Mouse (Mus musculus) layer of hippocampus, adult 8-10 months (tissue): Measurements from ENCODE around the gene Fancb. TPM values are rescaled to one million over a fixed set of nuclear protein-coding genes. Genes with fewer than 3 reads are reported as not detected.

ENCODE experiments used
- DNase-seq, 2 experiments: peaks; one replicate each; pipeline ENCODE4 v3.0.0; 2022; ENCODE audit warnings: low spot score in 2 of 2
- total RNA-seq, 4 experiments: library from RNA; stranded (reverse); gene quantifications; 2 replicates each; pipeline ENCODE4 v1.2.4; 2022

Fancb gene
- total RNA-seq: 1 to 10 TPM; 1.5 to 2.2 (median 1.7) TPM

DNA sequence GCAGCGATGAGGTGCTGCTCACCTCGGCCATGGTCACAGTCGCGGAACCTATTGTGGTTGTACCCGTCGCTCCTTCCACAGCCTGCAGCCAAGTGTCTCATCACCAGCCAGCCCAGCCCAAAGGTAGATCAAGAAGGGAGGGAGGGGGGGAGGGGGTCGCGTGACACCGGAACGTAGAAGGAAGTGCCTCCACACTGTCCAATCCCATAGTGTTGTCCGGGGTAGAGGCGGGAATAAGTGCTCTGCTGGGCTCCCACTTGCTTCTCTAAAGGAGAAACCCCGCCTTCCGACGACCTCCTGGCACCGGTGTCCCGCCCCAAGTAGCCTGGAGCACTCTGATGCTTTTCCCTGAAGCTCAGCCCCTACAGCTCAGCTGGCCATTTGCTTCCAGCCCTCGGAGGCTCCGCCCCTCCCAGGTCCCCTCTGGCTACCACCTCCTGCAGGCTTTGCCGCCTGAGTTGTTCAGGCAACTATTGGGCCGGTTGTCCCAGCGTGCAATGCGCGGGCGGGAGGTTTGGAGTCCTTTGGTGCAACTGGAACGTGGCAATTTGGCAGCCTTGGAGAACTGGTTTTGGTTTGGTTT lies at the start of gene Fancb, which contains the start of gene Mospd2:
Gene Fancb (plus strand): TSS at position 400 of the 583 bp plus-strand sequence.
Gene Mospd2 (minus strand): TSS at position 183 of the 583 bp plus-strand sequence.
- DNase-seq: peak; percentile 82 to 88

GRCm38 (mm10) chrX:164941540-164941939 lies 38.9 kb upstream of the Fancb start:
- no peak for DNase-seq

- DNase-seq: no peak
These were observed 28.4 kb upstream of the Fancb start for GRCm38 (mm10) chrX:164951858-164952576.

- DNase-seq: no peak
These were observed 27.6 kb upstream of the Fancb start for GRCm38 (mm10) chrX:164952601-164953375.

- no peak for DNase-seq
These were observed 14.5 kb upstream of the Fancb start for GRCm38 (mm10) chrX:164965750-164966448.

DNA sequence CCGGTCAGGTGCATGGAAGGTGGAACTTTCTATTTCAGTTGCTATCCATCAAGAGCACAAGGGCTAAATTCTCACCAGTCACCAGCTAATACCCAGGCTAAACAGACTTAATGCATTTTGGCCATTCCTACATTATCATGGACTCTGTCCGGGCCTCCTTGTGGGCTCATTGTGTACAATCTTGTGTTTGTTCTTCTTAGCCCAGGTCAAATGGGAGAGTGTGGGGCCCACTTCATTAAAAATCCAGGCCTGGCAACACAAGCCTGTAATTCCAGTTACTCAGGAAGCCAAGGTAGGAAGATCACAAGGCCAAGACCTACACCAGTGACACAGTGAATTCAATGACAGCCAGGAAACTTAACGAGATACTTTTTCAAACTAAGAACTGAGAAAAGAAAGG lies 9.2 kb upstream of the Fancb start:
- DNase-seq: no peak

DNA sequence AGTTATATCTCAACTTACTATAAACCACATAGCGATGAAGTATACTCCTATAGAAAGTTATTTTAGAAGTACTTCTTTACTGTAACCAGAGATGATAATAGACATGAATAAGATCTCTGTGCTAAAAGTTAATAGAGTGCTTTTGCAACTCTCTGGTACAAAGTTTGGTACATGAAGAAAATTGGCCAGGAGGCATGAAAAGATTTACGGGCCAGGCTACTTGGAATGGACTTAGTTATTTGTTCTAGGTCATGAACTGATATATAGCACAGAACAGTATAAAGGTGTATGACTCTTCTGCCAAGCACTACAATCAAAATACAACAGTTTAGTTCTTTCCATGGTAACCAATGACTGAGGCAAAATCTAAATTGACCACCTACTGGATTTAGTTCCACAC lies 1.5 kb upstream of the Fancb start:
- DNase-seq: no peak

GRCm38 (mm10) chrX:165003141-165003540 lies 22.7 kb downstream of the Fancb start:
- DNase-seq: no peak

DNA sequence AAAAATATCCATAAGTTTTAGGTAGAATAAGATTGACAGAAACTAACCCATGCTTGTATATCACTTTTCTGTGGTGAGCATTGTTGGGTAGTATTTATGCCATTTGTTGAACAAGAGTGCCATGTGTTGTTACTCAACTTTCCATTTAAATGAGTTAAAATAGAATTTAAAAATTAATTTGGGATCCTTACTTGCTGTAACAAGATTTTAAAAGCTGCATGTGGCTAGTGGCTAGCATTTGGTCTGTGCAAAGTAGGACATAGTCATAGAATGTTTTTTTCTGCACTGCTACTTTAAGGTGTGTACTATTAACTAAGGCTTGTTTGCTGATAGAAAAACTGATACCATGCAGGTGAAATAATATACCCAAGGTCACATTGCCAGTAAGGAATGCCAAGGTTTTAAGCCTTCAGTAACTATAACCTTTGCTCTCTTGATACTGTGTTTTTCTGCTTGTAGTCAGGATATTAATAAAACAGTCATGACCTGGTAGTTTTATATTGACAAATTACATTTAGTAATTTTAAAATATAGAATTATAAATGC lies 24.5 kb downstream of the Fancb start, which contains the start of gene Gm17604:
Gene Gm17604 (minus strand): TSS at position 51 of the 546 bp plus-strand sequence.
- DNase-seq: no peak

Other genes with a start within 250 kb of the Fancb start
- gene Mospd2, start 217 bp upstream of the Fancb start, total RNA-seq: 10 to 100 TPM; 19.0 to 24.9 (median 23.3) TPM
- not detected for gene Gm17604, start 24.2 kb downstream of the Fancb start, total RNA-seq